16 mouse cellular contexts compared by ENCODE assay signal in the genomic region with DNA sequence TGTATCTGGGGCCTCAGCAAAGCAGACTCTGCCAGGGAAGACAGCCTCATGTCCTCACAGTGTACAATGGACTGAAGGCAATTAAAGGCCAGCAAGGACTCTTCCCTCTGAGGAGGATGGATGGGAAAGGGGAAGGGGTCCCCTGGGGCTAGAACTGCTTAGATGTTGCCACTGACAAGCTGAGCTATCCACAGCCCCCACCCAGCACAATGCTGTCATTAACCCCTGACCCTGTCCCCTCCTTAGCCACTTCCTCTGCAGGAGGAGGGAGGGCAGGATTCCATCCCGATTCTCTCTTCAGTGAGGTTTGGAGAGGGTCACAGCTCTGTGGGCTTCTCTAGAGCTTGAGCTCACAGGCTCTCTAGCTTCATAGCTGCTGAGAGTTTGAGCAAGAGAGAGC. TPM values are rescaled to one million over a fixed set of nuclear protein-coding genes. Genes with fewer than 3 reads are reported as not detected.
DNase-seq lines count a peak whose midpoint lies in the region; ATAC-seq lines count a peak whose summit lies in the region.
"Had no signal": no experiment of that assay in that cellular context is flagged by ENCODE, and none has a peak within 500 bp of the region (broad histone marks: within the 10 kb centered on the region; RNA-seq: fewer than 3 reads in every experiment).

No protein-coding gene starts in this region.

- peaks cover 3% of the 10 kb centered on the region; the same call in 1 of the 2 replicates for H3K4me1 ChIP-seq in forebrain, embryonic 13.5 days
- H3K4me1 ChIP-seq in forebrain, embryonic 16.5 days (replicated peaks; ENCODE audit: control insufficient read depth, insufficient read depth, low read length), result no peaks in the 10 kb centered on the region; the same call in 1 of the 2 replicates
- peaks cover 7% of the 10 kb centered on the region for H3K4me1 ChIP-seq in kidney, embryonic 16.5 days (ENCODE audit: insufficient read depth, low read length)
- H3K4me1 ChIP-seq in embryonic facial prominence, embryonic 14.5 days (ENCODE audit: control insufficient read depth, insufficient read depth, low read length), result no peaks in the 10 kb centered on the region
- H3K4me1 ChIP-seq in neural tube, embryonic 11.5 days (ENCODE audit: control insufficient read depth, insufficient read depth, low read length), result peaks cover 11% of the 10 kb centered on the region

- no peak overlapping the region for H3K4me3 ChIP-seq in forebrain, embryonic 13.5 days
- no peak overlapping the region for H3K4me3 ChIP-seq in forebrain, embryonic 16.5 days (replicated peaks; ENCODE audit: low read length)
- no peak overlapping the region for H3K4me3 ChIP-seq in kidney, embryonic 16.5 days (ENCODE audit: low read length)
- no peak overlapping the region for H3K4me3 ChIP-seq in embryonic facial prominence, embryonic 14.5 days (ENCODE audit: low read depth, low read length)
- H3K4me3 ChIP-seq in neural tube, embryonic 11.5 days (ENCODE audit: low read depth, low read length), result no peak overlapping the region
- H3K4me3 ChIP-seq: heart, embryonic 12.5 days; megakaryocyte, embryonic 14.5 days; neural tube, embryonic 12.5 days had no signal

- ATAC-seq in forebrain, embryonic 13.5 days, result no peak
- ATAC-seq in forebrain, embryonic 16.5 days, result no peak
- ATAC-seq in kidney, embryonic 16.5 days (ENCODE audit: low FRiP score, low TSS enrichment), result peak; percentile 62; the same call in 1 of the 2 replicates
- 0 out of 2 replicates have a peak, but pooled peaks have one; percentile 30 for ATAC-seq in embryonic facial prominence, embryonic 14.5 days (ENCODE audit: low read depth)
- ATAC-seq in neural tube, embryonic 11.5 days (ENCODE audit: insufficient read depth, low FRiP score, low TSS enrichment), result no peak

- H3K9me3 ChIP-seq in forebrain, embryonic 13.5 days (replicated peaks), result no peaks in the 10 kb centered on the region
- H3K9me3 ChIP-seq in forebrain, embryonic 16.5 days (ENCODE audit: control insufficient read depth, low read length), result no peaks in the 10 kb centered on the region
- H3K9me3 ChIP-seq in kidney, embryonic 16.5 days (ENCODE audit: low read length), result no peaks in the 10 kb centered on the region
- H3K9me3 ChIP-seq in embryonic facial prominence, embryonic 14.5 days (ENCODE audit: control insufficient read depth, low read length), result no peaks in the 10 kb centered on the region
- no peaks in the 10 kb centered on the region for H3K9me3 ChIP-seq in neural tube, embryonic 11.5 days (ENCODE audit: control insufficient read depth, low read length)
- H3K9me3 ChIP-seq: heart, embryonic 12.5 days; megakaryocyte, embryonic 14.5 days; neural tube, embryonic 12.5 days had no signal

- H3K4me2 ChIP-seq in forebrain, embryonic 13.5 days, result no peak overlapping the region
- H3K4me2 ChIP-seq in forebrain, embryonic 16.5 days (ENCODE audit: low read length), result no peak overlapping the region
- H3K4me2 ChIP-seq in kidney, embryonic 16.5 days (replicated peaks; ENCODE audit: low read depth, low read length), result no peak overlapping the region
- no peak overlapping the region for H3K4me2 ChIP-seq in embryonic facial prominence, embryonic 14.5 days (ENCODE audit: low read depth, low read length)
- H3K4me2 ChIP-seq in neural tube, embryonic 11.5 days (ENCODE audit: low read depth), result no peak overlapping the region
- H3K4me2 ChIP-seq: heart, embryonic 12.5 days; neural tube, embryonic 12.5 days had no signal

- peak overlapping the region; percentile 10; the same call in 1 of the 2 replicates for H3K27ac ChIP-seq in forebrain, embryonic 13.5 days
- no peak overlapping the region for H3K27ac ChIP-seq in forebrain, embryonic 16.5 days (ENCODE audit: low read length)
- H3K27ac ChIP-seq in kidney, embryonic 16.5 days (ENCODE audit: low read length), result no peak overlapping the region
- H3K27ac ChIP-seq in embryonic facial prominence, embryonic 14.5 days (replicated peaks; ENCODE audit: low read depth, low read length), result no peak overlapping the region
- H3K27ac ChIP-seq in neural tube, embryonic 11.5 days (ENCODE audit: low read depth, low read length), result no peak overlapping the region
- H3K27ac ChIP-seq: neural tube, embryonic 12.5 days had no signal

- peak overlapping the region; percentile 37; the same call in 1 of the 2 replicates for H3K9ac ChIP-seq in forebrain, embryonic 13.5 days
- no peak overlapping the region for H3K9ac ChIP-seq in forebrain, embryonic 16.5 days (replicated peaks; ENCODE audit: low read depth, low read length)
- no peak overlapping the region for H3K9ac ChIP-seq in kidney, embryonic 16.5 days (replicated peaks; ENCODE audit: low read length)
- H3K9ac ChIP-seq in embryonic facial prominence, embryonic 14.5 days (ENCODE audit: low read depth, low read length), result no peak overlapping the region
- H3K9ac ChIP-seq in neural tube, embryonic 11.5 days (ENCODE audit: low read length), result no peak overlapping the region
- H3K9ac ChIP-seq: heart, embryonic 12.5 days; neural tube, embryonic 12.5 days had no signal

- H3K27me3 ChIP-seq in forebrain, embryonic 13.5 days, result 0 out of 2 replicates have a peak, but pooled peaks cover 2% of the 10 kb centered on the region
- H3K27me3 ChIP-seq in forebrain, embryonic 16.5 days (replicated peaks; ENCODE audit: control insufficient read depth, insufficient read depth, low read length), result no peaks in the 10 kb centered on the region
- H3K27me3 ChIP-seq in kidney, embryonic 16.5 days (ENCODE audit: insufficient read depth, low read length), result no peaks in the 10 kb centered on the region; the same call in 1 of the 2 replicates
- H3K27me3 ChIP-seq in embryonic facial prominence, embryonic 14.5 days (replicated peaks; ENCODE audit: control insufficient read depth, insufficient read depth, low read length), result no peaks in the 10 kb centered on the region
- no peaks in the 10 kb centered on the region for H3K27me3 ChIP-seq in neural tube, embryonic 11.5 days (ENCODE audit: control insufficient read depth, insufficient read depth, low read length)
- H3K27me3 ChIP-seq: heart, embryonic 12.5 days; neural tube, embryonic 12.5 days had no signal

- H3K36me3 ChIP-seq in forebrain, embryonic 13.5 days (ENCODE audit: poor library complexity, severe bottlenecking), result no peaks in the 10 kb centered on the region
- H3K36me3 ChIP-seq in forebrain, embryonic 16.5 days (ENCODE audit: control insufficient read depth, insufficient read depth), result no peaks in the 10 kb centered on the region
- H3K36me3 ChIP-seq in kidney, embryonic 16.5 days (ENCODE audit: insufficient read depth, low read length), result no peaks in the 10 kb centered on the region
- no peaks in the 10 kb centered on the region for H3K36me3 ChIP-seq in embryonic facial prominence, embryonic 14.5 days (ENCODE audit: control insufficient read depth, insufficient read depth, low read length)
- H3K36me3 ChIP-seq in neural tube, embryonic 11.5 days (ENCODE audit: control insufficient read depth, insufficient read depth, low read length), result no peaks in the 10 kb centered on the region
- H3K36me3 ChIP-seq: heart, embryonic 12.5 days; neural tube, embryonic 12.5 days had no signal

- DNase-seq in kidney, adult 9 months, result no peak
- DNase-seq in embryonic facial prominence, embryonic 14.5 days (ENCODE audit: low spot score), result peak; percentile 36
- DNase-seq in neural tube, embryonic 11.5 days (ENCODE audit: low spot score), result peak; percentile 59
- DNase-seq in adrenal gland, adult (ENCODE audit: inconsistent age in 2 of 2, low spot score in 1 of 2), result no peak
- no peak for DNase-seq in testis, postnatal 10 days (ENCODE audit: low spot score)
- DNase-seq: adrenal gland, postnatal 10 days; cerebellum, postnatal 25 days; thymus, adult 18-20 months had no signal

- 0% methylated on average over 1 of the region's 1 CpGs for WGBS in forebrain, embryonic 13.5 days
- WGBS in forebrain, embryonic 16.5 days, result 0% methylated on average over 1 of the region's 1 CpGs
- 0% methylated on average over 1 of the region's 1 CpGs for WGBS in kidney, embryonic 16.5 days
- WGBS in embryonic facial prominence, embryonic 14.5 days, result 0% methylated on average over 1 of the region's 1 CpGs
- 0% methylated on average over 1 of the region's 1 CpGs for WGBS in neural tube, embryonic 11.5 days

RNA-seq across cellular contexts. Expression of gene Pick1, which starts 9.4 kb away (rescaled TPM):
- polyA plus RNA-seq in forebrain, embryonic 13.5 days (2015; fragmentation: Nextera tagmentation; extraction: Ambion mirVana), result 68.1 and 74.3 TPM in 2 replicates
- 76.3 and 102 TPM in 2 replicates for polyA plus RNA-seq in forebrain, embryonic 16.5 days (2015; fragmentation: Nextera tagmentation; extraction: Ambion mirVana)
- 56.9 and 57.8 TPM in 2 replicates for polyA plus RNA-seq in kidney, embryonic 16.5 days (2015; fragmentation: Nextera tagmentation; extraction: Ambion mirVana)
- 18.1 and 21.3 TPM in 2 replicates for polyA plus RNA-seq in embryonic facial prominence, embryonic 14.5 days (2014; fragmentation: Nextera tagmentation; extraction: Ambion mirVana)
- 27.3 and 28.8 TPM in 2 replicates for polyA plus RNA-seq in neural tube, embryonic 11.5 days (2014; fragmentation: Nextera tagmentation; extraction: Ambion mirVana)

RNA-seq across cellular contexts. Expression of gene Gm49486, which starts 9.6 kb away (rescaled TPM):
- 0.96 and 1.3 TPM in 2 replicates for polyA plus RNA-seq in forebrain, embryonic 13.5 days (2015; fragmentation: Nextera tagmentation; extraction: Ambion mirVana)
- 0.82 and 0.94 TPM in 2 replicates for polyA plus RNA-seq in forebrain, embryonic 16.5 days (2015; fragmentation: Nextera tagmentation; extraction: Ambion mirVana)
- polyA plus RNA-seq in kidney, embryonic 16.5 days (2015; fragmentation: Nextera tagmentation; extraction: Ambion mirVana), result 0.55 and 0.72 TPM in 2 replicates
- 1.1 TPM in 2 replicates for polyA plus RNA-seq in embryonic facial prominence, embryonic 14.5 days (2014; fragmentation: Nextera tagmentation; extraction: Ambion mirVana)
- 0.38 and 0.49 TPM in 2 replicates for polyA plus RNA-seq in neural tube, embryonic 11.5 days (2014; fragmentation: Nextera tagmentation; extraction: Ambion mirVana)

RNA-seq across cellular contexts. Expression of gene Slc16a8, which starts 35.0 kb away (rescaled TPM):
- polyA plus RNA-seq in forebrain, embryonic 13.5 days (2015; fragmentation: Nextera tagmentation; extraction: Ambion mirVana), result 0.09 and 0.39 TPM in 2 replicates
- 0.41 and 0.62 TPM in 2 replicates for polyA plus RNA-seq in forebrain, embryonic 16.5 days (2015; fragmentation: Nextera tagmentation; extraction: Ambion mirVana)
- polyA plus RNA-seq in kidney, embryonic 16.5 days (2015; fragmentation: Nextera tagmentation; extraction: Ambion mirVana), result 0.24 and 0.30 TPM in 2 replicates
- 0.28 and 0.29 TPM in 2 replicates for polyA plus RNA-seq in embryonic facial prominence, embryonic 14.5 days (2014; fragmentation: Nextera tagmentation; extraction: Ambion mirVana)
- polyA plus RNA-seq in neural tube, embryonic 11.5 days (2014; fragmentation: Nextera tagmentation; extraction: Ambion mirVana), result not detected in 2 replicates
- polyA plus RNA-seq: limb, embryonic 11.5 days; liver, embryonic 16.5 days had no signal

RNA-seq across cellular contexts. Expression of gene Sox10, which starts 54.5 kb away (rescaled TPM):
- polyA plus RNA-seq in forebrain, embryonic 13.5 days (2015; fragmentation: Nextera tagmentation; extraction: Ambion mirVana), result 0.45 and 0.49 TPM in 2 replicates
- 2.0 and 2.2 TPM in 2 replicates for polyA plus RNA-seq in forebrain, embryonic 16.5 days (2015; fragmentation: Nextera tagmentation; extraction: Ambion mirVana)
- 0.51 and 0.56 TPM in 2 replicates for polyA plus RNA-seq in kidney, embryonic 16.5 days (2015; fragmentation: Nextera tagmentation; extraction: Ambion mirVana)
- polyA plus RNA-seq in embryonic facial prominence, embryonic 14.5 days (2014; fragmentation: Nextera tagmentation; extraction: Ambion mirVana), result 16.2 and 17.7 TPM in 2 replicates
- polyA plus RNA-seq in neural tube, embryonic 11.5 days (2014; fragmentation: Nextera tagmentation; extraction: Ambion mirVana), result 25.3 and 32.9 TPM in 2 replicates

Comparison
In these comparisons a context has a peak if more than half of its experiments do, and no peak if none do; other contexts are left out.
1. ATAC-seq: peak in kidney, embryonic 16.5 days (single experiment) and embryonic facial prominence, embryonic 14.5 days (single experiment); none in forebrain, embryonic 13.5 days (single experiment), forebrain, embryonic 16.5 days (single experiment) and neural tube, embryonic 11.5 days (single experiment).
2. DNase-seq: peak in embryonic facial prominence, embryonic 14.5 days (single experiment) and neural tube, embryonic 11.5 days (single experiment); none in kidney, adult 9 months (single experiment), adrenal gland, adult (0 of 2) and testis, postnatal 10 days (single experiment).